Mouse (Mus musculus) layer of hippocampus, adult 11-12 months (tissue): ENCODE data around the gene Slf1.
"Not testable (repeated sequence)": the region's sequence is repeated elsewhere in the genome, so short reads cannot be mapped to it uniquely, and the experiment has no call there.

ENCODE experiments used
- DNase-seq: peaks from one replicate; pipeline ENCODE4 v3.0.0; 2022; ENCODE audit warnings: low spot score

Gene Slf1

GRCm38 (mm10) chr13:77134931-77135620 lies at the start of gene Slf1, which contains the start of gene 2210408I21Rik:
Gene Slf1 (minus strand): TSS chr13:77135473.
Gene 2210408I21Rik (plus strand): TSS chr13:77135540.
- peak; percentile 90 for DNase-seq

- no peak for DNase-seq
Measured at GRCm38 (mm10) chr13:77177931-77178330, 42.7 kb upstream of the Slf1 start.

GRCm38 (mm10) chr13:77140890-77141289 lies 5.6 kb upstream of the Slf1 start:
- no peak for DNase-seq

GRCm38 (mm10) chr13:77135621-77135981 lies 328 bp upstream of the Slf1 start:
- no peak for DNase-seq

GRCm38 (mm10) chr13:77131132-77131531 lies 4.1 kb downstream of the Slf1 start:
- DNase-seq: no peak

GRCm38 (mm10) chr13:77128240-77128639 lies 7.0 kb downstream of the Slf1 start:
- no peak for DNase-seq

- peak; percentile 10 for DNase-seq
Measured at GRCm38 (mm10) chr13:77125159-77125558, 10.1 kb downstream of the Slf1 start.

- no peak for DNase-seq
Measured at GRCm38 (mm10) chr13:77118695-77119094, 16.6 kb downstream of the Slf1 start.

- no peak for DNase-seq
Measured at GRCm38 (mm10) chr13:77107734-77108133, 27.5 kb downstream of the Slf1 start.

GRCm38 (mm10) chr13:77092876-77093275 lies 42.4 kb downstream of the Slf1 start:
- not testable (repeated sequence) for DNase-seq

- DNase-seq: no peak
Measured at GRCm38 (mm10) chr13:77072030-77072429, 63.2 kb downstream of the Slf1 start.

GRCm38 (mm10) chr13:77068847-77069246 lies 66.4 kb downstream of the Slf1 start:
- no peak for DNase-seq

GRCm38 (mm10) chr13:77063221-77063620 lies 72.1 kb downstream of the Slf1 start:
- DNase-seq: no peak

- no peak for DNase-seq
Measured at GRCm38 (mm10) chr13:77049736-77050135, 85.5 kb downstream of the Slf1 start.

- peak; percentile 47 for DNase-seq
Measured at GRCm38 (mm10) chr13:77048461-77048860, 86.8 kb downstream of the Slf1 start.

GRCm38 (mm10) chr13:77047179-77047931 lies 87.9 kb downstream of the Slf1 start:
- no peak for DNase-seq

- peak; percentile 11 for DNase-seq
Measured at GRCm38 (mm10) chr13:77046416-77046815, 88.9 kb downstream of the Slf1 start.

GRCm38 (mm10) chr13:77045375-77045774 lies 89.9 kb downstream of the Slf1 start:
- DNase-seq: no peak

- no peak for DNase-seq
Measured at GRCm38 (mm10) chr13:77043375-77043774, 91.9 kb downstream of the Slf1 start.

GRCm38 (mm10) chr13:77029594-77029993 lies 105.7 kb downstream of the Slf1 start:
- DNase-seq: no peak

- DNase-seq: no peak
Measured at GRCm38 (mm10) chr13:77018851-77019250, 116.4 kb downstream of the Slf1 start.

- DNase-seq: no peak
Measured at GRCm38 (mm10) chr13:77003684-77004083, 131.6 kb downstream of the Slf1 start.

GRCm38 (mm10) chr13:77002628-77003027 lies 132.6 kb downstream of the Slf1 start:
- DNase-seq: no peak
